Mouse (Mus musculus) stomach, postnatal 0 days (tissue): Measurements from ENCODE around the gene Rundc1.

Source experiments
- CTCF ChIP-seq: IDR thresholded peaks from 2 replicates; pipeline ENCODE4 v1.5.1; 2016; ENCODE audit warnings: antibody characterized with exemption, low read depth, mild to moderate bottlenecking, moderate library complexity
- EP300 ChIP-seq: optimal IDR thresholded peaks from 2 replicates; pipeline ENCODE3; 2016; ENCODE audit warnings: antibody characterized with exemption

DNA sequence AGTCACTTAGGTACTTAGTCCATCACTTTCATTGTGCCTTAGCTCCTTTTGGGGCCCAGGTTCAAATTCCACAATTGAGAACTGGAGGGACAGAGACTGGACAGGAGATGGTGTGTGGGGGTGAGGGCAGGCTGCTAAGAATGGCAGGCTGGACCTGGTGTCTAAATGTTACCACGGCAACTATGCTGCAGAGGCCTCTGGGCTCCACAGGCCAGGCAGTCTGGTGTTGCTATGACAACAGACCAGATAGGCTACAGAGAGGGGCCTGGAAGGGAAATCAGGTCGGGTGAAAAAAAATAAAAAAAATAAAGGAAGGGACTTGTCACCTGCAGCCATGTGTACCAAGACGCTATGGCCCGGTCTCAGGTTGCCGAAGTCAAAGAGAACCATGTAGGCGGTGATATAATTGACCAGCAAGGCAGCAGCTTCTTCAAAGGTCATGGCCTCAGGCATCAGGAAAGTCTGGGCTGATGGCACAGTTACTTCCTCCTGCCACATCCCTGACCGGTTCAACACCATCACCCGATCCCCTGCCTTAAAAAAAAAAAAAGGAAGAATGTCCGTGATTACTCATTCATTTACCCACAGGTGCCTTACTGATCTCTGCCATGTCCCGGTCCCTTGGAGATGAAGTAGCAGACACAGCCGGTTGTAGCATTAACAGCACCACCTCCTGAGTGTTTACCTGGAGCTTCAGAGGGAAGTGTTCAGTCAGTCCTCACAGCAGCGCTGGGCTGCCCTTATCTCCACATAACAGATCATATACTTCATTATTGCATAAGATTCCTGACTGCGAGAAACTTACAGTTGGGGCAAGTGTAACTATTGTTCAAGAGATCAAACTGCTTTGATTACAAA lies 37.9 kb downstream of the Rundc1 start:
- TF ChIP-seq EP300 (no peak), CTCF (no peak)
